ENCODE assay signal across 16 mouse cellular contexts in genomic region chr14:85507419-85508170, GRCm38 (mm10).
DNase-seq lines count a peak whose midpoint lies in the region; ATAC-seq and TF ChIP-seq lines count a peak whose summit lies in the region.
"Had no signal": no experiment of that assay in that cellular context is flagged by ENCODE, and none has a peak within 500 bp of the region (broad histone marks: within the 10 kb centered on the region; RNA-seq: fewer than 3 reads in every experiment).

No protein-coding gene starts in this region.

- no peak for TF ChIP-seq CTCF in brain, embryonic 14.5 days (IDR thresholded peaks at IDR 0.05; ENCODE audit: borderline replicate concordance, extremely low read depth, insufficient read depth, insufficient read length)
- TF ChIP-seq CTCF in hindbrain, postnatal 0 days (IDR thresholded peaks at IDR 0.05; ENCODE audit: low read depth) = no peak

- 54% methylated on average over 2 of the region's 2 CpGs for WGBS in forebrain, embryonic 13.5 days
- WGBS in hindbrain, postnatal 0 days = 61% methylated on average over 2 of the region's 2 CpGs
- 30% methylated on average over 2 of the region's 2 CpGs for WGBS in neural tube, embryonic 13.5 days

- DNase-seq in brain, embryonic 14.5 days (ENCODE audit: low read depth) = peak; percentile 70
- peak; percentile 3 for DNase-seq in hindbrain, postnatal 0 days (ENCODE audit: low spot score)
- no peak for DNase-seq in frontal cortex, postnatal 25 days (ENCODE audit: low spot score in 2 of 2)
- no peak for DNase-seq in kidney, postnatal 4 days
- DNase-seq in testis, postnatal 10 days (ENCODE audit: low spot score) = no peak
- DNase-seq: adrenal gland, postnatal 25 days; heart, adult 2 months; layer of hippocampus, adult 9-11 months; liver; lung, adult 2 months had no signal

- TF ChIP-seq POLR2A in brain, embryonic 14.5 days (IDR thresholded peaks at IDR 0.05; ENCODE audit: borderline replicate concordance, extremely low read depth, insufficient read depth, insufficient read length, poor library complexity, severe bottlenecking) = no peak

- 0 out of 2 replicates have a peak, but pooled peaks have one; percentile 14 for ATAC-seq in forebrain, embryonic 13.5 days
- ATAC-seq in hindbrain, postnatal 0 days = no peak
- ATAC-seq in neural tube, embryonic 13.5 days (ENCODE audit: low read depth) = peak; percentile 81
- ATAC-seq: CD4-positive, CD25-positive, alpha-beta regulatory T cell, adult 4 months; intestine, embryonic 15.5 days had no signal

- H3K9ac ChIP-seq in forebrain, embryonic 13.5 days = no peak overlapping the region
- no peak overlapping the region for H3K9ac ChIP-seq in hindbrain, postnatal 0 days (replicated peaks; ENCODE audit: low read length)
- H3K9ac ChIP-seq in neural tube, embryonic 13.5 days = no peak overlapping the region
- H3K9ac ChIP-seq: intestine, embryonic 15.5 days; kidney, embryonic 15.5 days had no signal

- no peak overlapping the region for H3K4me2 ChIP-seq in forebrain, embryonic 13.5 days
- no peak overlapping the region for H3K4me2 ChIP-seq in hindbrain, postnatal 0 days (ENCODE audit: low read depth, low read length)
- no peak overlapping the region for H3K4me2 ChIP-seq in neural tube, embryonic 13.5 days
- H3K4me2 ChIP-seq: intestine, embryonic 15.5 days; kidney, embryonic 15.5 days had no signal

- no peak overlapping the region for H3K27ac ChIP-seq in forebrain, embryonic 13.5 days
- no peak overlapping the region for H3K27ac ChIP-seq in hindbrain, postnatal 0 days
- H3K27ac ChIP-seq in neural tube, embryonic 13.5 days (replicated peaks) = peak overlapping the region; percentile 56
- H3K27ac ChIP-seq: heart, adult 2 months; intestine, embryonic 15.5 days; kidney, embryonic 15.5 days; macrophage had no signal

- no peak overlapping the region for H3K4me3 ChIP-seq in forebrain, embryonic 13.5 days
- H3K4me3 ChIP-seq in hindbrain, postnatal 0 days (ENCODE audit: low read length) = no peak overlapping the region
- no peak overlapping the region for H3K4me3 ChIP-seq in neural tube, embryonic 13.5 days
- H3K4me3 ChIP-seq: heart, adult 2 months; intestine, embryonic 15.5 days; kidney, embryonic 15.5 days had no signal

- no peaks in the 10 kb centered on the region for H3K27me3 ChIP-seq in forebrain, embryonic 13.5 days
- no peaks in the 10 kb centered on the region for H3K27me3 ChIP-seq in hindbrain, postnatal 0 days (ENCODE audit: insufficient read depth, low read length)
- no peaks in the 10 kb centered on the region for H3K27me3 ChIP-seq in neural tube, embryonic 13.5 days
- H3K27me3 ChIP-seq: intestine, embryonic 15.5 days; kidney, embryonic 15.5 days had no signal

- H3K9me3 ChIP-seq in forebrain, embryonic 13.5 days (replicated peaks) = no peaks in the 10 kb centered on the region
- no peaks in the 10 kb centered on the region for H3K9me3 ChIP-seq in hindbrain, postnatal 0 days (ENCODE audit: low read length)
- H3K9me3 ChIP-seq in neural tube, embryonic 13.5 days = no peaks in the 10 kb centered on the region
- H3K9me3 ChIP-seq: intestine, embryonic 15.5 days; kidney, embryonic 15.5 days had no signal

- H3K36me3 ChIP-seq in forebrain, embryonic 13.5 days (ENCODE audit: poor library complexity, severe bottlenecking) = no peaks in the 10 kb centered on the region
- no peaks in the 10 kb centered on the region for H3K36me3 ChIP-seq in hindbrain, postnatal 0 days (ENCODE audit: insufficient read depth, low read length)
- no peaks in the 10 kb centered on the region for H3K36me3 ChIP-seq in neural tube, embryonic 13.5 days
- H3K36me3 ChIP-seq: intestine, embryonic 15.5 days; kidney, embryonic 15.5 days had no signal

- peaks cover 10% of the 10 kb centered on the region; the same call in 1 of the 2 replicates for H3K4me1 ChIP-seq in forebrain, embryonic 13.5 days
- H3K4me1 ChIP-seq in hindbrain, postnatal 0 days (ENCODE audit: insufficient read depth, low read length) = 0 out of 2 replicates have a peak, but pooled peaks cover 2% of the 10 kb centered on the region
- peaks cover 18% of the 10 kb centered on the region; the same call in 1 of the 2 replicates for H3K4me1 ChIP-seq in neural tube, embryonic 13.5 days (replicated peaks)
- H3K4me1 ChIP-seq: intestine, embryonic 15.5 days; kidney, embryonic 15.5 days had no signal

Comparison
In these comparisons a context has a peak if more than half of its experiments do, and no peak if none do; other contexts are left out.
1. DNase-seq: peak in brain, embryonic 14.5 days (single experiment) and hindbrain, postnatal 0 days (single experiment); none in frontal cortex, postnatal 25 days (0 of 2), kidney, postnatal 4 days (0 of 2) and testis, postnatal 10 days (single experiment).